Mouse (Mus musculus) forebrain, postnatal 0 days (tissue): ENCODE measurements at regions not wholly inside any gene's neighbourhood (a gene's known extent, or its start where the extent isn't known, plus 50 kb on each side); places are given as distances from the start of the nearest gene placed in this dataset.

Experiments
- ATAC-seq: fragments of 200-750 bp; cut with Nextera tagmentation; 2 replicates; pipeline ENCODE4 v1.8.0; 2017; ENCODE audit warnings: mild to moderate bottlenecking, moderate library complexity
- DNase-seq: peaks from one replicate; pipeline ENCODE4 v3.0.0-alpha.2; 2015
- H3K27ac ChIP-seq: fragments of 300-500 bp; sonication (generic); 2 replicates; pipeline ENCODE4 v1.5.1; 2014; ENCODE audit warnings: low read depth, mild to moderate bottlenecking, antibody characterized with exemption, low read length, moderate library complexity, mixed read lengths
- H3K27me3 ChIP-seq: fragments of 300-500 bp; sonication (generic); 2 replicates; pipeline ENCODE4 v1.6.1; 2014; ENCODE audit warnings: mild to moderate bottlenecking, low read length, mixed read lengths; ENCODE audit not compliant: insufficient read depth
- H3K36me3 ChIP-seq: fragments of 300-500 bp; sonication (generic); 2 replicates; pipeline ENCODE4 v1.6.1; 2014; ENCODE audit warnings: mild to moderate bottlenecking, moderate library complexity; ENCODE audit not compliant: insufficient read depth
- H3K4me1 ChIP-seq: fragments of 300-500 bp; sonication (generic); 2 replicates; pipeline ENCODE4 v1.6.1; 2014; ENCODE audit warnings: antibody characterized with exemption; ENCODE audit not compliant: insufficient read depth
- H3K4me2 ChIP-seq: fragments of 300-500 bp; sonication (generic); 2 replicates; pipeline ENCODE4 v1.6.1; 2014; ENCODE audit warnings: low read depth, mild to moderate bottlenecking, moderate library complexity
- H3K4me3 ChIP-seq: fragments of 300-500 bp; sonication (generic); 2 replicates; pipeline ENCODE4 v1.5.1; 2014; ENCODE audit warnings: low read depth, low read length, mixed read lengths
- H3K9ac ChIP-seq: fragments of 300-500 bp; sonication (generic); 2 replicates; pipeline ENCODE4 v1.6.1; 2014; ENCODE audit warnings: mild to moderate bottlenecking
- H3K9me3 ChIP-seq: fragments of 300-500 bp; sonication (generic); 2 replicates; pipeline ENCODE4 v1.6.1; 2016; ENCODE audit warnings: low read length
- CTCF ChIP-seq: sonication (generic); IDR thresholded peaks from 2 replicates; pipeline ENCODE4 v1.5.1; 2016; ENCODE audit warnings: antibody characterized with exemption, control low read depth, low read depth
- WGBS: fragments of 180-500 bp; shearing (Covaris S2); extraction: QIAGEN DNeasy Blood & Tissue Kit; methylation state at CpG from one replicate; pipeline ENCODE4 v1.1.7; 2014; 5-methylcytosine and 5-hydroxymethylcytosine counted together

DNA sequence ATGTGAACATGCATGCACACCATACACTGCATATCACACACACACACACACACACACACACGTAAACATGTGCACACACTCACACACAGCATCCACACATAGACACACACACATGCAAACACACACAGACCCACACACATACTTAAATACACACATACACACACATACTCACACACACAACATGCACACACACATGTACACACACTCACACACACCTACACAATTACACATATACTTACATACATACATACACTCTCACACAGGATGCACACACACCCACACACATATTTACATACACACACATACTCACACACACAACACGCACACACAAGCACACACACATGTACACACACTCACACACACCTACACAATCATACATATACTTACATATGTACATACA lies 54.1 kb upstream of the Adrb1 start:
- no peak for TF ChIP-seq CTCF
- Histone ChIP-seq H3K4me3 (no peak overlapping the region), H3K9ac (no peak overlapping the region), H3K36me3 (no peaks in the 10 kb centered on the region), H3K9me3 (no peaks in the 10 kb centered on the region), H3K27me3 (no peaks in the 10 kb centered on the region), H3K27ac (no peak overlapping the region), H3K4me2 (no peak overlapping the region), H3K4me1 (no peaks in the 10 kb centered on the region)
- no peak for ATAC-seq
- no peak for DNase-seq
- 90% methylated on average over 2 of the region's 2 CpGs for WGBS

DNA sequence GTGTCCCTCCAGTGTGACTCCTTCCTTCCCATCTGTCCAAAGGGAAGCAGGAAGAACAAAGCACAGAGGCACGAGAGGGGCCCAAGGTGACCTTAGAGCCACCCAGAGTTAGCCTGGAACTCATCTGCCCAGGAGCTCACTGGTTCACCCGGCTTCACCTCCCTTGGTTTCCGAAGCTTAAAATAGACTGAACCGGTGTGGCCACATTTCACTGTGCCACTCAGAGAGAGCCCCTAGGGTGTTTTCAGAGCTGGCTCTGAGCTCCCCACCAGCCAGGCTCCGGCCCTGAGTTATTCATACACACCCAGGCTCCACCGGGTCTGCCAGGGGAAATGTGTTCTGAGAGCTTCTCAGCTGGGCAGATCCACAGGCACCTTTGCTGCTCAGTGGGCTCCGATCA lies 53.0 kb upstream of the Adrb1 start:
- no peak for ATAC-seq
- TF ChIP-seq CTCF: no peak
- H3K4me1 ChIP-seq: no peaks in the 10 kb centered on the region
- H3K4me2 ChIP-seq: no peak overlapping the region
- no peak overlapping the region for H3K4me3 ChIP-seq
- no peaks in the 10 kb centered on the region for H3K27me3 ChIP-seq
- no peak overlapping the region for H3K27ac ChIP-seq
- H3K9ac ChIP-seq: no peak overlapping the region
- no peaks in the 10 kb centered on the region for H3K9me3 ChIP-seq
- DNase-seq: no peak
- no peaks in the 10 kb centered on the region for H3K36me3 ChIP-seq
- 72% methylated on average over 7 of the region's 7 CpGs for WGBS

DNA sequence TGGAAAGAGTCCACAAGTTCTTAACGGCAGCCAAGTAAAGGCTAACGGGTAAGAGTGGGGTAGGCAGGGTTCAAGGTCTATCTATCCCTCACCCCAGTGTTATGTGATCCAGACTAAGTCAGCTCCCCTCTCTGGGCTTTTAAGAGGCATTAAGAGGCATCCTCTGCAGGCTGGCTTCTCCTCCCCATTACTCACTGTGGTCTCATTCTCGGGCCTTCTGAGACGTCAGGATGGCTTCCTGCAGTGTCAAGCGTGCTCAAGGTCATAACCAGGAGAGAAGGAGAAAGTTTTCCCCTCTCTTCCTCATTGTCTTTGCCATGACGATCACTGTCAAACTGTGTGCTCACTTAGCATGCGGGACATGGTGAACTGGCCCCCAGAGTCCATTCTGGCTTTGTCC lies 52.5 kb upstream of the Adrb1 start:
- Histone ChIP-seq H3K27ac (no peak overlapping the region), H3K4me3 (no peak overlapping the region), H3K27me3 (no peaks in the 10 kb centered on the region), H3K4me1 (no peaks in the 10 kb centered on the region), H3K4me2 (no peak overlapping the region), H3K9ac (no peak overlapping the region), H3K36me3 (no peaks in the 10 kb centered on the region), H3K9me3 (no peaks in the 10 kb centered on the region)
- DNase-seq: no peak
- WGBS: 81% methylated on average over 7 of the region's 7 CpGs
- no peak for TF ChIP-seq CTCF
- no peak for ATAC-seq
